Mouse (Mus musculus) lung, postnatal 36 days (tissue): ENCODE results near the gene Otub1.

Experiments used
- DNase-seq: peaks from one replicate; pipeline ENCODE4 v3.0.0; 2022; ENCODE audit warnings: mixed read lengths

The Otub1 gene

DNA sequence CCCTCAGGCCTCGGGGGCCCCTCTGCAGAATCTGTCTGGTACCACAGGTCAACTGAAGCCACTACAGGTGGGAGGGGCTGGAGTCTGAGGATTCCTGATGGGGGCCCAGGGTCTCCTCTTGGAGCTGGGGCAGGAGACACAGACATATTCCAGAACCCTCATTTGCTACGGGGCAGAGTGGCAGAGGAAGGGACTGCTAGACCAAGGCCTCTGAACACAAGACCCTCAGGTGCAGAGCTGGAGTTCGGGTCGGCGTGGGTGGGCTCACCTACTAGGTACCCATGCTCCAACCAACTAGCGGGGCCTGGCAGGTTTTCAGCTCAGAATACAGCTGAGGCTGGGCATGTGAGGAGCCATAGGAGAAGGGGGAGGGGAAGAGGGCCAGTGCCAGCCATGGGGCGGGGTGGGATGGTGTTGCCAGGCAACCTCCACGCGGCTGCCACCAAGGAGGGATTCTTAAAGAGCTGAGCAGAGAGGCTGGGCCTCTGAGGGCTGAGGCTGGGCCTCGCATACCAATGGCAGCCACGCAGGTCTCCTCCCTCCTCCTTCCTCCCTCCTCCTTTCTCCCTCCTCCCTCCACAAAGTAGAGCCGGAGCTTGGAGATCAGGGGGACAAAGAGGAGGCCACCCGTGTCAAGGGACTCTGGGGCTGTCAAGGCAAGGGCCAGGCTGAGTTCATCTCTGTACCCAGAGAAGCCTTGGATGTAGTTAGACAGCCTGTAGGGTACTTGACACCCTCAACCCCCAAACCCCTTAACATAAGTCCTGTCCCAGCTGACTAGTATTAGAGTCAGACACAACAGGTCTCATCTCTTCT, 33.9 kb downstream of the Otub1 start:
- peak; percentile 57 for DNase-seq

DNA sequence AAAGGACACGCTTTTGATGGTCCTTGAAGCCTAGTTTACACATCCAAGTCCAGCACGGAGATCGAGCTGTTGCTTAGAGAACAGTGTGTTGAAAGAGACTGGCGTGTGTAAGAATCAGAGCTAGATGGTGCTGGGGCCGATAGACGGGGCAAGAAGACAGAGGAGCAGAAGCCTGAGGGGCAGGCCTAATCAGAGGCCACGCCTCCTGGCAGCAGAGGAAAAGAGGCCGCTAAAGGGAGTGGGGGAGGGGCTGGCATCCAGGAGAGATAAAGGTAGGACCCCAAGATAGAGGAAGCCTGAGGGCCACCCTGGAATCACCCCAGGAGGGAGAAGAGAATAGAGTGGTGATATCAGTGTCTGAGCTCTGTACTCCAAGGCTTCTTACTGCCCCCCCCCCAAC, 34.7 kb downstream of the Otub1 start:
- DNase-seq, result peak; percentile 3

DNA sequence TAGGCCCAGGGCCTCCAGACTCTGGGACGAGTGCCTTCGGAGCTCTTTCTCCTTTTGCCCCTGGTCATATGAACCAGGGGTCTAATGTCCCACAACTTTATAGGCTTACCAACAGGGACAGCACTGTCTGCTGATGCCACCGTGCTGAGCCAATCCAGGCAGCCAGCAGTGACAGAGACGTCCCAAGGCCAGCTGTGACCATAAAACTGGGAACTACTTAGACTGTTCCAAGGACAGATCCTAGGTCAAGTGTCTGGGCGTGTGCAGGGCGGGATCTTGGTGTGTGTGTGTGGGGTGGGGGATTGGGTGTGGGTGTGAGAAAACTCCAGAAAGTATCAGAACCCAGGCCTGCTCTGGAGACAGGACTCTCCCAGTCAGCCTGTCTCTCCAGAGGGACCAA, 35.2 kb downstream of the Otub1 start:
- no peak for DNase-seq

DNA sequence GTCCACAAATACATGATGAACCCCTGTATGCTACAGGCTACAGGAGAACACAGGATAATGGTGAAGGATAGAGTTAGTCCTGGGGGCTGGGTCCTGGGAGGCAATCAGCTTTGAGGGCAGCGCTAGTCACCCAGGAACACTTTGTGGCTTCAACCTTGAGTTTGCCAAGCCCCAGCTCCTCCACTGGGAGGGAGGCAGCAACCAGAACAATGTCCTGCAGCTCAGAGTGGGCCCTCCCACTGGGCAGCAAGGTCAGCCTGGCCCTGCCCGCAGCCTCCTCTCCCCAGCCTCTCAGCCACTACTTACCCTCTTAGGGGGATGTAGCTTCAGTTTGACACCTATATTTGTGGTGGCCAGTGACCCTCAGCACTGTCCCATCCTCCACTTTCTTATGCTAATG, 37.7 kb downstream of the Otub1 start:
- no peak for DNase-seq

DNA sequence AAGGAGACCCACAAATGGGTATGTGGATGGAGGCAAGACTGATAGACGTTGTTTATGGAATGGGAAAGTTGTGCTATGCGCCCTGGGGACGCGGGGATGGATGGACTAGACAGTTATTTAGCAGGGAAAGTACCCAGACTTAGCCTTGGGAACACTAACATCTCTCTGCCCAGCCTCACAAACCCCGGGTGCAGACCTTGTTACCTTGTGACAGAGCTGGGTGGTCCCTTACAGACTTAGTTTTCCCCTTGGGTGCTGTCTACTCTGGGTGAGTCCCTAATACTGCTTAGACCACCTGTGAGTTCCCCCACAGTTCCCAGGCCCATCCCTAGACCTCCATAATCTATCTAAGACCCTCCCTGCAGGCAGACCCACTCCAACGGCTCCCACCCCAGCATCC, 39.3 kb downstream of the Otub1 start:
- no peak for DNase-seq

DNA sequence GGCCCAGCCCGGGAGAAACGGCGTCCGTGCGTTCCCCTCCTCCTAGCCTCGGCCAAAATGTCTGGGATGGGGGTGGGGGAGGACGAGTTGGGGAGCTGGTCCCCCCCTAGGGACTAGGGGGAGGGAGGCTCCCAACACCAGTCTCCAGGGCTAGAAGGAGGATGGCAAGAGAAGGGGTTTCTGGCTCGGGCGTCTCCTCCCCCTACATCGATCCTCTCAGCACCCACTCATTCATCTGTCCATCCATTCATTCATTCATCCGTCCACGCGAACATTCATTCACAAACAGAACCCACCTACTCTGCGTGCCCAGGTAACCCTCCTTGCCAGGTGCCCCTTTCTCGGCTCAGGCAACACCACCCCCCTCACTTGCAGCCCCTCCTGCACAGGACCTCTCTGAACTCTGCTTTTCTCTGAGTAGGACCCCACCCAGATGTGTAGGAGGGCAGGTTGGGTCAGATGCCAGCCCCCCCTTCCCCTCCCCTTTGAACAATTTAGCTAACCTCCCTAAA, 39.9 kb downstream of the Otub1 start:
- DNase-seq, result no peak

DNA sequence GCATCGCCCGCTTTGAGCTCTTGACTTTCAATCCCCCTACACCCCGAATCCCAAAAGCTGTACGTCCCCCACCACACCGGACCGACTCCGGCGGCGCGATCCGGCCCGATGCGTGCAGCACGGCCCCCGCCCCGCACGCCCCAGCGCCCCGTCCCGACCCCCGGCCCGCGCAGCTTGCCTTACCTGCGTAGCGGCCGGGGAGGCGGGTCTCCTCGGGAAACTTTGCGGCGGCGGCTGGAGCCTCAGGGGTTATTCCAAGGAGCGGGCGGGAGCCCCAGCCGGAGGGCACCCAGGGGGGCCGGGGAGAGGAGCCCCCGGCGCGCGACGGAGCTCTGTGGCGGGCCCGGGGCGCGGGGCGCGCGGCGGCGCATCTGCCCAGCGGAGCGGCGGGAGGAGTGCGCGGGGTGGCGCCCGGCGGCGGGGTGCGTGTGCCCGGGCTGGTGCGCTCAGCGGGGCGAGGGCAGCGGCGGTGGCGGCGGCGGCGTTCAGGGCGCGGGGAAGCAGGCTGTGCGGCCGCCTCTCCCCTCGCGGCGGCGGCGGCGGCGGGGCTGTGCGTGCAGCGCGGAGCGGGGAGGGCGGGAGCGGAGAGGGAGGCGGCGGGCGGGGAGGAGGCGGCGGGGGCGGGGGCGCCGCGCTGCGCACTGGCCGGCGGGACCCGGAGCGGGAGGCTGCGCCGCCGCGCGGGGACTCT, 40.5 kb downstream of the Otub1 start:
- DNase-seq, result no peak

DNA sequence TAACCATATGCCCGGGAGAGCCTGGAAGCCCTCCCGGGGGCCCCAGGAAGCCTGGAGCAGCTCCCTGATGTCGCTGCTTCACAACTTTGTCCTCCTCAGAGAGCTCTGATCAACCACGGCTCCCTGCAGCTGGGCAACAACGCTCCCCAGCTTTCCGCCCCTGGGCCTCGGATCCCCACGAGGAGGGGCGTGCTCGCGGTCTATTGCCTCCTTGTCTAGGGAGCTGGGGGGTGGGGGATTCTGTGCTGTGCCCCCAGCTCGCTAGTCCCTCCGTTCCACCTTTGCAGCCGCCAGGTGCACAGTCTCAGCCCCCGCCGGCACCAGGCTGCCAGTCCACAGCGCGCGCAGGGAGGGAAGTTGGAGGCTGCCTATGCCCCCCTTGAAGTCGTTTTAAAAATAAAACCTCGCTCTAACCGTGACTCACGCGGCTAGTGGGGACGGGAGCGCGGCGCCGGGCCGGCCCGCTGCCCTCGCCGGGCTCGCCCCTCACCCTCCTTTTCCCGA, 41.2 kb downstream of the Otub1 start:
- no peak for DNase-seq

DNA sequence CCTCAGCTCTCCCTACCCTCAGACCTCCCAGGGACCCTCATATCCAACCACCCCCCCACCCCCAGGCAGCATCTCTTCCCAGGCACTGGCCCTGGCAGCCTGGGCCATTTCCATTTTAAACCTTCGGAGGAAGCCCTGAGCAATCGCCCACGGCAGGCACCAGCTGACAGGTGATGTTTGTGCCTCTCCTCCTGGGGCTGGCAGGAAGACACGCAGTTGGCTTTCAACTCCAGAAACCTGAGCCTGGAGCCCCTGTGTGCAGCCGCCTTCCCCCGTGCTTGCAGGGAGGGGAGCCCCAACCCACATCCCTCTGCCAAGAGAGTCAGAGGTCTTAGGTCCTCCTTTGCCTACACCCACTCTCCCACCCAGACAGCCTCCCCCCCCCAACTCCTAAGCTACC, 41.9 kb downstream of the Otub1 start:
- DNase-seq, result no peak

DNA sequence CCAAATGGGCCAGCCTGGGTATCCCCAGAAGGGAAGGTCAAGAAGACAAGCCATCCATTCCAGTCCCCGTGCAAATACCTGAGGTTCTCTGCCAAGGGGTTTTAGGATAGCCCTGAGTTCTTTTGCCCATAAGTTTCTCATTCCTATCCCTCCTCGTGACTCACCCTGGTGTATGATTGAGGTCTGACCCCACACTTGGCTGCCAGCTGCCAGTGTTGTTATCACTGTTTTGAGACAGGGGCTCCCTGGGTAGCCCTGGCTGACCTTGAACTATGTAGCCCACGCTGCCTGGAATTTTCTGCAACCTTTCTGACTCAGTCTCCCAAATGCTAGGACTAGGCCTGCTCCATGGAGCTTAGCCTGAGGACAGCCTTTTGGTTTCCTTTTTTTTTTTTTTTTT, 45.1 kb downstream of the Otub1 start:
- DNase-seq, result no peak

DNA sequence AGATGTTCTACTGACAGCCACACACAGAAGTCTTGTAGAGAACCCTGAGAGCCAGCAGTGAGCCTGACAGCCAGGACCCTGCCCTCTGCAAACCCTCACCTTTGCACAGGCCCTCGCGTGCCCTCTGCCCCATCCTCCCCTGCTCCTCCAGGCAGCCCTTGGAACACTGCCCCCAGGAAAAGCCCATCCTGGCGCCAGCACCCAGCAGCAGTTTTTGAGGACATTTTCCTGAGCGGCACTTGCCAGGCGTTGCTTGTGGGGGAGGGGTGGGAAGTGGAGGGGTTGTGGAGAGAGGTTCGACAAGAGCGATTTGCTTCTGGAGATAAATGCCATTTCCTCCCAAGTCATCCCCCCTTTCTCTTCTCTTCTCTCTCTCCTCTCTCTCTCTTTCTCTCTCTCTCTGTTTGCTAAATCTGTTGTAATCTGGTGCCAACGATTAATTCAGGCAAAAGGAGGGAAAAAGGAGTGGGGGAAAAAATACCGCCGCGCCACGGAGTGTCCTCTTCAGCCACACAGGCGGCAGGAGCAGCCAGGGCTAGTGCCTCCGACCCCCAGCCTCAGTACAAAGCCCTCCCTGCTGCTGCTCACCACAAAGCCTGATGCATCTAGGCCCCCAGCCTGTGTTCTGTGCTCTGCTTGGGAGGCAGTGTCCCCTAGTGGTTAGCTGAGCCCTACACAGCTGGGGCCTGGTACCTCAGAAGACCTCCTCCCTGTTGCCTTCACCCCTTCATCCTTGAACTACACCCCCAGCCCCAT, 45.8 kb downstream of the Otub1 start:
- DNase-seq, result peak; percentile 10

DNA sequence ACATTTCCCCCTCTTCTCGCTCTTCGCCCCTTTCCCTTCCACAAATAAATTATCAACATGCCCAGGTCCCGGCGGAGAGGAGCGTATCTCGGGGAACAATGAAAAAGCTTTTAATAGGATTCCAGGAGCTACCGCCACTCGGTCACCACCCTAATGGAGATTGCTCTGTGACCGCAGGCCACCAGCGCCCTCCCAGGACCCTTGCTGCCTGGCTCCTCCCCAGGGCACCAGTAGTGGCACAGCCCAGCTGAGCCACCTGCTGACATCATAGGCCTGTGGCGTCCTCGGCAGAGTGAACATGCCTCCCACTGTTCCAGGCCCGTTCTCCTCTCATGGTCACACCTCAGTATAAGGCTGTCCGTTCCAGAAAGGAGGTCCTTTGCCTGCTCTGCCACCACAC, 48.4 kb downstream of the Otub1 start:
- no peak for DNase-seq

DNA sequence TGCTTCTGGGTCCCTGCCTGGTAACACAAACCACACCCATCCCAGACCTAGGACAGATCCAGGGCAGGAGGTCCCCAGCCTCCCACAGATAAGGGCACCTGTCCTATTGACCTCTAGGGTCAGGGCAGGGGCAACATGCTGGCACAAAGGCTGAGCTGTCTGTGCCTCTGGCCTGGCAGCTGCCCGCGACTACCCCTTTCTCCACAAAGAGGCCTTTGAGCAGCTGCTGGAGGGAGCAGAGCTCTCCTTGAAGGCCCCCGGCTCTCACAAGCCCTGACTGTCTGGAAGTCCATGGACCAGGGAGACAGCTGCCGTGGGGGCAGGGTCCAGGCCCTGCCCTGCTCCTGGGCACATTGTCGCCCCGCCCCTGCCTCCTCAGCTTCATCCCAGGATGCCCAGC, 50.9 kb downstream of the Otub1 start:
- DNase-seq, result no peak

DNA sequence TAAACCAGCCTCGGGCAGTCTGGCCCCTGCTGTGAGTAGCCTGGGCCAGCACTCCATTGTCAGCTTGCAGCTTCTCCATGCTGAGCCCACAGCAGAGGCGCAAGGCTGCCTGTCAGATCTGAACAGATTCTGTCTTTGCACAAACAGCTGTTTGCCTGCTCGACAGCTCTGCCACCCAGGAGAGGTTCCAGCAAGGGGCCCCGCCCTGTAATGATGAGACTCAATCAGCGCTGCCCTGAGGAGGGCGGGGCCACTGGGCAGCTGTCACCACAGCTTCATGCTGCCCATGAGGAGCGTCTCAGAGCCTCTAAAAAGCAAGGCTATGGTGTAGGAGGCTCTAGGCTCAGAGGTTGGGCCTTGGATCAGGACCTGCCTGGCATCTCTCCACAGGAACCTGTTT, 52.9 kb downstream of the Otub1 start:
- peak; percentile 12 for DNase-seq

DNA sequence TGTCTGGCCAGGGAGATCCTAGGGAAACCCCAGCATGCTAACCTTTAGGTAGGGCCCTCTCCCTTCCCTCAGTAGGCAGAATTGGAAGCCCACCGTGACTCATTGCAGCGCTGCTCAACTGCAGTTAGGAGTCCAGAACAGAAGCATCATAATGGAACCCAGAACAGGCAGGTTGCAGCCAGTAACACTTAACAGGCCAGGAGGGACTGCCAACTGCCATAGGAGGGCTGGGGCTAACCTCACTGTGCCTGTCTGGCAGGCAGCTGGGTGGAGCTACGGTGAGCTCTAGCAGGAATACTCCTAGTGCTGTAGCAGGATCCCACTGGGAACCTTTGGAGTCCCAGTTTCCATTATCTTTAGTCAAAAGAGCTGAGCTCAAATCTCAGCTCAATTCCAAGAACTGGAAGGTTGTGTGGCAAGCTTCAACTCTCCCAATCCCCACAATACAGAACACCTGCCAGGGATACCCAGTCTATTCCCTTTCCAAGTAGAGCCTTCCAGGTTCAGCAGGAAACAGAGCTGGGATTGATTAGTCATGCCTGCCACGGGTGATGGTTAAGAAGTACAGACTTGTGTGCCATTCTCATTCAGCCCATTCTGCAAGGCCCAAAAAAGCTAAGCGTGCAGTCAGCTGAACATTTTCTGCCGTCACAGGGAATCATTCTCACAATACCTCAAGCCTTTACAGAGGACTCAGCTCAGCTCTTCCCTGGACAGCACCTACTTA, 54.0 kb downstream of the Otub1 start:
- no peak for DNase-seq

DNA sequence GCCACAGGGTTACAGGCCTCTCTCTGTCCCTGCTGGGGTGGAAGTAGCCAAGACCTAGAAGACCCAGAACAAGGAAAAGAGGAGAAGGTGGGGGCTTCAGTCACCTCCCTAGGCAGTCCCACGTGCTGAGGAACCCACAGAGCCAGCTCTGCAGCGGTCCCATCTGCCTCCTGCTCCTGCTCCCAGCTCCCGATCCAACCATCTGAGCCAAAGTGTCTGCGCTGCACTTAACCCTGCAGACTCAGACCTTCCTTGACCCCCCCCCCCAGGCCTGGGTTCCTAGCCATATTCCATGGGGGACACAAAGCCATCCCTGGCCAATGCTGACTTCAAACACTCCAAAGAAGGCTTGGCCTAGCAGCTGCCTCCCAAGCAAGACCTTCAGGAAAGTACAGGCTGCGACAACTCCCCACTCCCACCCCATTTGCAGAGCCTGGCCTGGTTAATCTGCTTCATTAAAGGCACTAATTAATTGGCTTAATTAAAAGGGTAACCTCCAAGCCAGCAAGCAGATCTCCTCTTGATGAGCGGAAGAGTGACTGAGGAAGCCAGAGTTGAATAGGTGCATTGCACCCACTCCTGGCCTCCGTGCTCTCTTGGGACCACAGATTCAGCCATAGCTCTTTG, 54.7 kb downstream of the Otub1 start:
- no peak for DNase-seq

DNA sequence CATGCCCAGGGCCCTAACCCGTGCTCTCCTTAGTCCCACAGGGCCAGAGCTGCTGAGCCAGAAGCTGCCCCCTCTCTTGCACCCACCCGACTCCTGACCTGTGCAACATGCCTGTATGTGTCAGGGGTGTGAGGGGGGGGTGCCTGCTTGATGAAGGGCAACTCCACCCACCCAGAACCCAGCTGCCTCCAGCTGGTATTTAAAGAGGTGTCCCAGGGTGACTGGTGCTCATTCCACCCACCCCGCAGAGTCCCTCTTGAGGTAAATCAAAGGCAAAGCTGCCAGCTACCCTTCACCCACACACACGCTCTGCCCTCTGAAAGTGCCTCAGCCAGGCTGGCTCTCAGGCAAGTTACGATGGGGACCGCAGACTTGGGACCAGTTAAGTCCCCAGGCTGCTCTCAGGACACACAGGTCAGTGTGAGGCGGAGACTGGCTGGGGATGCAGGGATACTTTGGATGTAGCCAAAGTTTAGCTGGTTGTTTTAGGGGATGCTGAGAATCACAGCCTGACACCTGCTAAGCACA, 56.9 kb downstream of the Otub1 start:
- DNase-seq, result no peak

DNA sequence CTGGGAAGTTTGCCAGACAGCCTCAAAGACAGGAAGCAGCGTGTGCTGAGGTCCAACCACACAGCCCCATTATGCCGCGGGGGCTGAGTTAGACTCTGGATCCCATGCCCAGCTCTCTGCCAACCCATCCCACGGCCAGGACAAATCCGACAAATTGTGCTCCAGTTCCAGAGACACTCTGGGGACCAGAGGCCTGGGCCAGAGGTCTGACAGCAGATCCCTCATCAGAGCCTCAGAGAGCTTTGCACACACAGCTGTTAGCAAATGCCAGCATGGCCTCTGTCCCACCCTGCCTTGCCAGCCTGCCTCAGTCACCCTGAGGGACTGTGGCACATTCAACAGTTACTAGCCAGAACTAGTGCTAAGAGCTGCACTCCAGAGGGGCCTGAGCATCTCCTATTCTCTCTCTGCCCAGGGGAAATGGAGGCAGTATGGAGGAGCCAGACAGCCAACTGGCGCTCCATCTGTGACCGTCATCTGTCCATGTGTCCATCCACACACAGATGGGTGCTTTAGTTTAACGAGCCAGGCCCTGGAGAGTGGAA, 57.5 kb downstream of the Otub1 start:
- no peak for DNase-seq
